Mouse (Mus musculus): ENCODE results near the gene Eif1ad.

DNA sequence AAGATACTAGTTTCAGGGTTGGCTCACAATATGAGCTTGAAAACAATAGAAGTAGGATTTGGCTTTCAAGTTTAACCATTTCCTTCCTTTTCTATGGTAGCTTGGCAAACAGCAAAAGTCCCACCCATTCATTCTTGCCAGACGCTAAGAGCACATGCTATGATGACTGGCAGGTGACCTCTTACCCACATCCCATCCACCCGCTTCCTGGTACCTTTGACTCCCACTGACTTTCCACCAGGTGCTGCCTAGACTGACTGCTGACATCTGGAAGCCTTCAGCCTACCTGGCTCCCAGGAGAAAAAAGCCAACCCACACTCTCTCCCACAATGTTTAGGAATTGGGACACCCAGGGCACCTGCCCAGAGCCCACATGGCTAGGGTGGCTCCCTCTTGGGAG, 2.4 kb upstream of the Eif1ad start:
- no peak for TF ChIP-seq CTCF (IDR thresholded peaks at IDR 0.05; ENCODE audit: low read depth, low read length)
- TF ChIP-seq POLR2A (IDR thresholded peaks at IDR 0.05; ENCODE audit: borderline replicate concordance, low read depth, low read length): no peak
